Mouse (Mus musculus) large intestine, adult 2 months (tissue): Measurements from ENCODE around the gene 1700025G04Rik. TPM values are rescaled to one million over a fixed set of nuclear protein-coding genes. Genes with fewer than 3 reads are reported as not detected.

ENCODE experiments used
- DNase-seq: peaks from one replicate; pipeline ENCODE4 v3.0.0-alpha.2; 2012; ENCODE audit warnings: low read depth, low spot score
- WGBS: fragments of 180-500 bp; shearing (Covaris S2); methylation state at CpG from one replicate; pipeline ENCODE4 v1.1.7; 2018; 5-methylcytosine and 5-hydroxymethylcytosine counted together
- polyA plus RNA-seq: library from polyadenylated mRNA; depleted of rRNA; stranded (reverse); fragments of >200 nt; gene quantifications from 2 replicates; pipeline ENCODE4 v1.2.3, GENCODE M21; 2012

The 1700025G04Rik gene
- polyA plus RNA-seq, 1 experiment: 4.7 TPM

DNA sequence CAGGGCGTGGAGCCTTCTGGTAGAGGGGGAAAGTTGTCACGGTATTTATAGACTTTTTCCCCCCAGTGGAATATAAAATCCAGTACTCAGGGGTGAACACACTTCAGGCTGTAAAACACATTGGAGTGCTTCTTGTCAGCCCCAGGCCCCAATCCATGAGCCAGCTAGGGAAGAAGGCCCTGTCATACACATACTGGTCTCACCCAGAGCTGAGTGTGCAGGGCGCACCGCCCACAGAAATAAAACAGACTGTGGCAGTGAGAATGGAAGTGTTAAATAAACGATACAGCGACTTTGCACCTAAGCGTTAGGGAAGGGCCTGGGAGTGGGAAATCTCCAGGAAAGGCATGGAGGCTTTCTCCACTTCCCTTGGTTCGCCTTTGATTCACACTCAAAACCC, 50.3 kb downstream of the 1700025G04Rik start:
- no peak for DNase-seq
- WGBS: 30% methylated on average over 8 of the region's 8 CpGs

DNA sequence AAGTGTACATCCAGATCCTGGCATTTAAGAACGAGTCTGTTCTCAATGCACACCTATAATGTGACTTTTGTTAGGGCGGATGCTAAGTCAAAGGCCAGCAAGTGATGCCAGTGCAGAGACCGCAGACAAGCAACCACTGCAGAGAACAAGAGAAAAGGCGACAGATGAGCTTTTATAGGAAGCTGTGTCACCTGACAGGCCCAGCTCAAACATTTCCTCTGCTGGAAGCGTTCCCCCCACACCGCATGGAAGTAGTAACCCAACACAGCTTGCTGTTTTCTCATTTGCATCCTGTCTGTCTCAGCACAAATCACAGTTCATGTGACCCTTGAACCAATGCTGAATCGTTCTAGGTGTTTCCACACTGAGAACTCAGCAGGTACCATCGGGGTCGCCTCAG, 51.8 kb downstream of the 1700025G04Rik start:
- no peak for DNase-seq

DNA sequence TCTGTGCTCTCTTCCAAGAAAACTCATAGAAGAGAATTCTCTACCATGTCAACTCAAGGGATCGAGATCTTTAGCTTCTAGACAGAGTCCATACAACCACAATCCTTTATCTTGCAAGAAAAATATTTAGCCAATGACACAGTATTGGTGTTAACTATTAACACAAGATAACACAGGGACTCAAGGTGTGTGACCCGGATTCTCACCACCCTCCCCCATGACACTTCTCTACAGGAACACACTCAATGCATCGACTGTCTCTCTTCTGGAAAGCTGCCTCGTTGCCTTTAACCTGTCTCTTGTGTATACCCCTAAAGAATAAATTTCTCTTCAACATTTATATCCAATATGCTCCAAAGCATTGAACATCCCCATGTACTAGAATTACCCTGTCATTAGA, 52.3 kb downstream of the 1700025G04Rik start:
- WGBS: 35% methylated on average over 4 of the region's 4 CpGs
- DNase-seq: no peak

More for the DNA sequence above, 51.8 kb downstream of the 1700025G04Rik start:
- 66% methylated on average over 9 of the region's 9 CpGs for WGBS

DNA sequence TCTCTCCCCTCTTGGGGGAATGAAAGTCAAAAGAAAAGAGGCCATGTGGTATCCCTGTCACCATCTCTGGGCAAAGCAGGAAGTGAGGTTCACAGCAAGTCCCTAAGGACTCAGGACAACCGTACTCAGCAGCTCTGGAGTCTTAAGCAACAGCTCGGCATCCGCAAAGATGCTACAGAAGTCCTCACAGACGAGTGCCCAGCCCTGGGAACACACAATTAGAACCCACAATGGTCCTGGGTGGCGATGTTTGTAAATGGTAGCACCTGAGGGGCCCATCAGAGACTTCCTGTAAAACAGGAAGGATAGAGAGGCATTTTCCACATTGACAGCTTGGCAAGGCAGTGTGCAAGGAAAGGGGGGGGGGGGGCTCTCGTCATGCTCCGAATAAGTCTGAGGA, 55.2 kb downstream of the 1700025G04Rik start:
- no peak for DNase-seq
- 78% methylated on average over 7 of the region's 7 CpGs for WGBS

DNA sequence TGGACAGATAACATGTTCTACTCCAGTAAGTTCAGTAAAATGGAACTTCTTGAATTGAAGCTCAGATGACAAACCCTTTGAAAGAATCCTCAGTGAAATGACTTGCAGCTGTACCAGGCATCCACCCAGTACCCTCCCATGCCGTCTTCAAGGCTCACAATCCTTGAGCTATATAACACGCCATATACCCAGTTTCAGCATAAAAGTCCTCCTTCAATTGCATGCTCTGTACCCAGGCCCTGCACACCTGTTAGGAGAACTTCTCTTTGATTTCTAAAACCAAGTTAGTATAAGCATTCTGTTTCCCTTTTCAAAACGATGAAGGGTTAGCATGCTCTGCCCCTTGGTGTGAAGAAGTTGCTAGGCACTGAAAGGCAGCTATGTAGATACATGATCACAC, 56.2 kb downstream of the 1700025G04Rik start:
- no peak for DNase-seq
- WGBS: 66% methylated on average over 3 of the region's 3 CpGs

DNA sequence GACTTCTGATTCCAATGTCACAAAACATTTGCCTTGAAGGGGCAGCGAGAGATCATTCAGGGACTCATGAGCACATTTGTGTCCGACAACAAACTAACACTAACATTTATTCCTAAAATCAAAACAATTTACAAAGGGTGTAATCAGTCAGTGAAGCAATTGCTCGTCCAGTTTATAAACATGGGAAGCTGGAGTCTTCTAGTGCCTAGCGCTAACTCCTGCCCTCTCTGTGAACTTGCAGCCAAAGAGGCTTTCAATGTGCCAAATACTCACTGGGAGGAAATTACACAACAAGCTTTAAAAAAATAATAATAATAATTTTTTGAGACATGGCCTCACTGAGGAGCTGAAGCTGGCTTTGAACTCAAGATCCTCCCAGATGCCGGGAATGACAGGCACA, 57.8 kb downstream of the 1700025G04Rik start:
- no peak for DNase-seq
- 74% methylated on average over 5 of the region's 5 CpGs for WGBS

DNA sequence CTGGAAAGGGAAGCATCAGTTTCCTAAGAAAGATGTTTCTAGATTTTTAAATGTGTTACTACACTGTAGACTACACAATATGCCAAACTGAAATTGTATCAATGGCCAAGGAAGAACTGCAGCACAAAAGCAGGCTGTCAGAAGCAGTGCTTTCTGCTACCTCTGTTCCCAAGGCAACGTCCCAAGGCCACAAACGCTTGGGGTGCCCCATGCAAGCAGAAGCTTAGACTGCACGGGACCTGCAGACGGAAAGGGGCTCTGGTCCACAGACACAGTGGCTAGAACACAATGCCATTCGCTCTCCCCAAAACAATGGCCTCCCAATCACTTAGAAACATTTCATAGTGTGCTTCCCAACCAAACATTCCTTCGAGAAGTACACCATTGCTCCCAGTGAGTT, 59.4 kb downstream of the 1700025G04Rik start:
- no peak for DNase-seq
- 83% methylated on average over 6 of the region's 6 CpGs for WGBS

DNA sequence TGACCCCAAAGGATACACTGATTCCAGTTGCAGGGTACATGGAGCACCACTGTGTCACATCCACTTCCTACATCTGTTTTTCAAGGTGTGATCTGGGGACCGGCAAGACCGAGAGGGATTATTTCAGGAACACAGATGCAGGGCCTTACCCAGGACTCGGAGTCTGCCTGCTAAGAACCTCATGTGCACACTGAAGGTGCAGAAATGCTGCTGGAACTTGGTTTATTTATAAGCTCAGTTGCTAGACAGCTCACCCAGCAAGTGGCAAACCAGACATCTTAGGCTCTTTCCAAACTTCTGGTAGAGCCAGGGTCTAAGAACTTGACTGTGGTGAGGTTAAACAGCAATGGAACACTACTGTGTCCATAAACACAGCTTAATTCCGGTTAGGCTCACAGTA, 61.2 kb downstream of the 1700025G04Rik start:
- no peak for DNase-seq
- 82% methylated on average over 4 of the region's 4 CpGs for WGBS

DNA sequence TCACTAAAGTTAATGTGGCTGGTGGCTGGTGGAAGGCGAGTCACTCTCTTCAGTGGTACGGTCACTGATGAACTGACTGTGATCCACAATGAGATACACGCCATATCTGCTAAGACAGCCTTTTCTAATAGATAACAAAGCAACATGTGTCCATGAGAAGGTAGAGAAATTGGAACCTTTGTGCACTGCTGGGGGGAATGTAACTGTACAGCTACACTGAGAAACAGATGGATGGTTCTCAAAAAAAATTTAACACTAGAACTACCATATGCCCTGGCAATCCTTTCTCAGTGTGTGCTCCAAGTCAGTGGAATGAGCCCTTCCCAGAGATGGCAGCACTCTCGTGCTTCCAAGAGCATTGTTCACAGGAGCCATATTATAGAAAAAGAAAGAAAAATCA, 63.2 kb downstream of the 1700025G04Rik start:
- DNase-seq: no peak
- WGBS: 93% methylated on average over 4 of the region's 4 CpGs

DNA sequence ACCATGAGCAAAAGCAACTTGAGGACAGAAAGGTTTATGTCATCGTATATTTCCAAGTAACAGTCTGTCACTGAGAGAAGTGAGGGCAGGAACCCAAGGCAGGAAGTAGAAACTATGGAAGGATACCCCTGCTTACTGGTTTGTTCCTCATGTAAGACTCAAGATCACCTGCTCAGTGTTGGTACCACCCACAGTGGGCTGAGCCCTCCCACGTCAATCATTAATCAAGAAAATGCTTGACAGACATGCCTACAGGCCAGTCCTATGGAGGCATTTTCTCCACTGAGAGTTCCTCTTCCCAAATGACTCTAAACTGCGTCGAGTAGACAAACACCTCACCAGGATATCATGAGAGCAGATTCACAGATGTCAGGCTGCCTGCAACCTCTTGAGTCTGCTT, 64.6 kb downstream of the 1700025G04Rik start:
- 53% methylated on average over 4 of the region's 4 CpGs for WGBS
- DNase-seq: no peak

DNA sequence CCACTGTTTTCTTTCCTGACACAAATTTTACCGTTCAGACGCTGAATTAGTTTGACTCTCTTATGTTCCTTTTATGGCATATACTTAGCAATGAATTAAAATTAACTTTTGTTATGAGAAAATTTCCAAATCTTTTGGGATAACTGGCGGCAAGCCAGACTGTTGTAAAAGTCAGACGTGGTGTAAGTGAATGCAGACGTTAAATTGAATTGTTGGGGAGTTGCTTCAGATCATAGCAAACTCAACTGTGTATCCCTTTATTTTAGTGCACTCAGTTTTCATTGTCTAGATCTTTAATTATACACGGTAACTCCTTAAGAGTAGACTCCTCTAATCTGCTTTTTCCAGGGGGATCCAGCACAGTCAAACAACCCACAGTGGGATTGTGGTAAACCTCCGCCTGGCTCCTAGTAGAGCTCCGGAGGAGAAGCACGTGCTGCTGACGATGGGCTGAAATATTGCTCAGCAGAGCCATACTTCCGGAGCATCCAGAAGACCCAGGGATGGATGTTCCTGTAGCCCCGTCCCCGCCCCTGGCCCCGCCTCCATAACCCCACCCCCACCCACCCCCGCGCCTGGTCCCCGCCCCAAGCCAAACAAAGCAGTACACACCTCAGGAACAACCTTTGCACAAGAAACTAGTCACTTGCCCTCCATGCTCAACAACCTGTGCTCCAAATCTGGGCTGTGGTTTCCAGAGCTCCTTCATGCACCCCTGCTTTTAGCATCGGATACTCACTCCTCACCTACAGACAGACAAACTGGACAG, 65.7 kb downstream of the 1700025G04Rik start:
- 37% methylated on average over 18 of the region's 18 CpGs for WGBS
- DNase-seq: no peak

DNA sequence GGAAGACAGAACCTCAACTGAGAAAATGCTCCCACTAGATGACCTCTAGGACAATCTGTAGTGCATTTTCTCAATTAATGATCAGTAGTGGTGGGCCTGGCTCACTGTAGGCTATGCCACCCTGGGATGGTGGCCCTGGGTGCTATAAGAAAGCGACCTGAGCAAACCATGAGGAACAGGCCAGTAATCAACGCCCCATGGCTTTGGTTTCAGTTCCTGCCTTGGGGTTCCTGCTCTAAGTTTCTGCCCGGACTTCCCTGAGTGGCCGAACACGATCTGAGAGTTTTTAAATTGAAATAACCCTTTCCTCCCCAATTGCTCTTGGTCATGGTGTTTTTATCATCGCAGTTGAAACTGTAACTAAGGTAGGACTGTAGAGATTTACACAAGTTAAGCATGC, 69.1 kb downstream of the 1700025G04Rik start:
- WGBS: 88% methylated on average over 6 of the region's 6 CpGs
- no peak for DNase-seq

DNA sequence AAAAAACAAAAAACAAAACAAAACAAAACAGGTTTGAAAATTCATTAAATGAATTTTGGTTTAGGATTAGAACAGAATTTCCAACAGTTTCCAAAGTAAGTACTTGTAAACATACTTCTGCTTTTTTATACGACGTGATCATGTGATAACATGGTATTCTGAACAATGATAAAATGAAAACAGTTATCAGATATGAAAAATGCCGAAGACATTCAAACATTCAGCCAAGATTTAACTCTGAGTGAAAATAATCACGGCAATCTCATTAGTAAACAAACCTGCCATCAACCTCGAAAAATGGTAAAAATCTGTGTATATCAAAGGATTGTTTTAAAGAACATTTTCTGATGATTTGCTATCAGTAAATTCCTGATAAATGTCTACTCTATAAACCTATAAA, 69.9 kb downstream of the 1700025G04Rik start:
- 81% methylated on average over 5 of the region's 5 CpGs for WGBS
- DNase-seq: no peak

DNA sequence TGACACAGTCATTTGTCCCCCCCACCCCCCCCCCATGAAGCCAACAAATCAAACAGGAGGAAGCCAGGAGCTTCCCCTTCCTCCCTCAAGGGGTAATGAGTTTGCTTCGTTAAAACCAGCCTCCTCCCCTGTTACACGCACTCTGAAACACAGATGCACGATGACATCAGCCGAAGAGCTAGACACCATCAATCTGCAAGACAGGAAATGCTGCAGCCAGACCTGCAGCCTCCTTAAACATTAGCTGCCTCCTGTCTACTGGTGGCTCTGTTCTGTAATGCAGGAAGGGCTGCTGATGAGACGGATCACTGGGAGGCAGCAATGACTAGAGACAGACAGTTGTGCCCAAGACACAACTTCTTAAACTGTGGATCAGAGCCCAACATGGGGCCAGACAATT, 70.7 kb downstream of the 1700025G04Rik start:
- DNase-seq: no peak
- WGBS: 42% methylated on average over 5 of the region's 5 CpGs

DNA sequence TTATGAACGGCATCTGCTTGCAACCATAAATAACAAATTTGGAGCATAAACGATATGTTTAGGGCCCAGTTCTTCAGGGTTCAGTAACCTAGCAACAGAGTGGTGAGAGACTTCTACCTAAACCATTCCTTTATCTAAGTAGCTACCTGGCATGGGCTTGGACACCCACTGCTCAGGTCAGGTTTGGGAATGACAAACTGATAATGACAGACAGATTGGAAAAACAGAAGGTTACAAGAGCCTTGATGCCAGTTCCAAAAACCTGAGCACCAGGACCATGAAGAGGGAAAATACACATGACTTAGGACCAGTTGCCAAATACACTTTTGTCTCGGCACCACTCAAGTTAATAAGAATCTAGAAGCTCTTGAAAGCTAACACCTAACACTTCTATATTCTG, 71.6 kb downstream of the 1700025G04Rik start:
- WGBS: 77% methylated on average over 3 of the region's 3 CpGs
- DNase-seq: no peak

DNA sequence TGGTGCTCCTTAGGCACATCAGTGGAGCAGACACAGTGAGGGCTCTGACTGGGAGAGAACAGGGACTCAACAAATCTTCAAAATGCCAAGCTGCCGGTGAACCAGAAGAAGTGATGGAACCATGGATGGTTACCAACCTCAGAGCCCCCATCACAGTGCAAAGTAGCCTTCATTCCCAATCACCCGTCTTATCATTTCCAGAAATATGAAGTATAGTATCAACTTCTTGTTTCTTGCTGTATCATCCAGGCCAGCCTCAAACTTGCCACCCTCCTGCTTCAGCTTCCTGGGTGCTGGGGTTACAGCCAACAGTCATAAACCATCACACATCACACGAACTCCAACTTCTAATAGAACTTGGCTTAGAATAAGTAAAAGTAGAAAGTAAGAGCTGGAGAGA, 73.3 kb downstream of the 1700025G04Rik start:
- DNase-seq: no peak
- 80% methylated on average over 3 of the region's 3 CpGs for WGBS

DNA sequence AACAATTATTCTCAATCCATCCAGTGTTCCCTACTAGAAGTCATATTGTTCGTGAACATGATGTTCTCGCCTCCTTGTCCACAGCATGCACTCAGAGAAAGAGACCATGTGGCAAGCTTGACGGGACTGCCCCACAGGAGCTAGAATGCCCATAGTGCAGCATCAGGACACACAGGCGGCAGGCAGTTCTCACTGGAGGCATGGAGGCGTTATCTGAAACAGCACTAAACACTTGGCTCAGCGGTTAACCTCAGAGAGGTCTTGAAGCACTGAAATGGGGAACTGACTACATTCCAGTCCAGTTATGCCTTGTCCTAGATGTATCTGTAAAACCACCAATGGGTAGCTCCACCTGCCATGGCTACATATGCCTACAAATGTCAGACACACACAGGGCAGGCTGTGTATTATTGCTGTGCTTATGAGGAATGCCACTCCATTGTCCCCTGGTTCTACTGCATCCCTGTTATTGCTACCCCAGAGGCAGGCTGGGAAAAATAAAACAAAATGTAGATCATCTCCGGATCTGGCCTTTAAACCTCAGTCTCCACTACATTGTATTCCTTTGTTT, 74.3 kb downstream of the 1700025G04Rik start:
- no peak for DNase-seq
- 81% methylated on average over 7 of the region's 7 CpGs for WGBS

DNA sequence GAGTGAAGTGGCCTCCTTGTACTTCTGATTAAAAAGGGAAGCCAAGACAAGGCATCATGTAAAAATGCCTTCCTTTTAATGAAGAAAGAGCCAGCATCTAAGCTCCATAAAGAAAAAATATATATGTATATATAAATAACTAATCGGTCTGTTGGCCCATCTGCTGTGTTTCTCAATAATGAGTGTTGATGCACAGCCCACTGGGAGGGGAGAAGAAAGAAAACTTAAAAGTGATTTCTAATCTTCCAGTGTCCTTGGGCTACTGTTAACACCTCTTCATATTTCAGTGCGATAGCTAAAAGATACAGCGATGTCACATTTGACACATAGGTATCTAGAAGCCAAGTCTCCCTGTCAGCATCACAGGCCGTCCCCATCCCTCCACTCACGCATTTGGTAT, 78.2 kb downstream of the 1700025G04Rik start:
- 95% methylated on average over 5 of the region's 5 CpGs for WGBS
- DNase-seq: no peak

DNA sequence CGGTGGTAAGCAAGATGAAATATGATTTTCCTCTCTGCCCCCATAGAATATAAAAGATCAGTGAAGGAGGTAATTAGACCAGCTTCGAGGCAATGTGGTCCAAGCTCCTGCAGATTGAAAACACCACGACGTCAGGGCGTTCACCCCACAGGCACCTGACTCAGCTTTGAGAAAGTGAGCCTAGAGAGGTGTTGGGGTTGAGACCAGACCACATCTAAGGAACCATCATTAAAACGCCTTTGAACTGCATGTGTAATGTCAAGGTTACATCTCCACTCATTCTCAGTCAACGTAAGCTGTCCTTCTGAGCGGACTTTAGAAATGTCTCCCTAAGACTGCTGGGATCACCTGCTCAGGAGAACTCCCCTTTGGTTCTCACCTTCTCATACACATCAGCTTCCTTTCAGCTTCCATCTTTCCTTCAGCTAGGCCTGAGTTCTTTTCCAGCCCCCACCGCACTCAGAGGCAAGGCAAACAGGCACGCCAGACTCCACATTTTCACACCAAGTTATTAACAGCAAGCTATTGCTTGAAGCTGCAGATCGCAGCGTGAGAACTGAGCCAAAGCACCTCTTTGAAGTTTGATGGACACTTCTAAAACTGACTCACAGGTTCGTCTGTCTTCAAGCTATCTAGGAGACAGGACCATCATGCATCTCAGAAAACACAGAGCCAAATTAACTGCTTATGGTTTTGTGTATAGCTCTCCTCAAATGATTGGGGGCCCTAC, 79.5 kb downstream of the 1700025G04Rik start:
- DNase-seq: no peak
- WGBS: 85% methylated on average over 13 of the region's 13 CpGs

DNA sequence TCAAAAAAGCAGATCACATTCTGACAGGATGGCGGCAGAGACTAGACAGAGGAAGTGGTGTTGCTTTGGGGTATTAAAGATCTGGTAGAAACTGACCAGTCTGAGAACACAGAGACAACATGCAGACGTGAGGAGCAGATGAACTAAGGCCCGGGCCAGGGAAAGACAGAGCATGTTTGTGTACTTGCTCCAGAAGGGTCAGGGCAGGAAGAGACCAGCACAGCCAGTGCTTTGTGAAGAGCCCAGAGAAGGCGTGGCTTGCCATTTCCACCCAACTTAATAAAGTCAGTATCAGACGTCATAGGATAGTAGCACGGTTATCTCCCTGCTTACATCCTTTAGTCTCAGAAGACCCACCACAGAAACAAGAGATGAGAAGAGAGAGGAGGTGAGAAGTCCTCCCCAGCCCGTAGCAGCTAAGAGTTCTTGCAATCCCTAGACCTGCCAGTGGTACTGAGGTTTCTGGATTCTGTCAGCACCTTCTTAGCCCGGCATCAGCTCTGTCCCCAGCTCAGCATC, 81.4 kb downstream of the 1700025G04Rik start:
- DNase-seq: no peak
- WGBS: 41% methylated on average over 8 of the region's 8 CpGs

DNA sequence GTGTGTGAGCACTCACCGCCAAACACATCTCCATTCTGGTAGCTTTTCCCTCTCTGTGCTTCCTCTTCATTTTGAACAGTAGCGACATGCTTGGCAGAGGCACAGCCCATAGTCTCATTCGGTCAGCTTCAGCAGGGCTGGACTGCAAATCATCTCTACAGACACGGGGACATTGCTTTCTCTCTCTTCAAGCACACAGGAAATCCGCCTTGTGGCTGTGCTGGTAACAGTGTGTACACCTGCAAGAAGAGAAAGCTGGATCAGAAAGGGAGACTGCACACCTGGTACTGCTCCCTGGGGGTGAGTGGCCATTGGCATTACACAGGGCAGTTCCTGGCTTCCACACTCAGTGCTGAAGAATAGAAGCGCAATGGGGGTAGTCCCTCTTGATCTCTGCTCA, 83.4 kb downstream of the 1700025G04Rik start:
- no peak for DNase-seq
- WGBS: 83% methylated on average over 6 of the region's 6 CpGs
